Mouse (Mus musculus) liver, adult (tissue): ENCODE measurements around the gene Stra6.

Source experiments
- GATA4 ChIP-seq: IDR thresholded peaks from 2 replicates; pipeline ENCODE4 v1.6.1; 2014; ENCODE audit warnings: mild to moderate bottlenecking, low read length; ENCODE audit not compliant: insufficient replicate concordance

Gene Stra6

DNA sequence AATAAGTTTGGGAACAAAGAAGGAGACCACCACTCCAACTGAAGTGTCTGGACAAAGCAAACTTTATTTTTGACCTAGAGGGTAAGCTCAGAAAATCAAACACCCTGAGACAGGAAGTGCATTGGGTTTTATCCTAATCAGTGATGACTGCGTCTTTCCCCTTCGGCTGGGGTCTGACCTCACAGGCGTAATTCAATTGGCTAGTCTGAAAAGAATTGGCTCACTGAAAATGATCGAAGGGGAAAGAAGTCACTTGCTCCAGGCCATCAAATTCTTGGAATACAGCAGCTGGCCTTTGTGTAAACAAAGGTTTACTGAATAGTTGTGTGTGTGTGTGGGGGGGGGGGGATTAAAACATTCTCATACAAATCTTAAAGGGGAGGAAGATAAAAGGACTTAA is 62.2 kb downstream of the Stra6 start:
- no peak for TF ChIP-seq GATA4

DNA sequence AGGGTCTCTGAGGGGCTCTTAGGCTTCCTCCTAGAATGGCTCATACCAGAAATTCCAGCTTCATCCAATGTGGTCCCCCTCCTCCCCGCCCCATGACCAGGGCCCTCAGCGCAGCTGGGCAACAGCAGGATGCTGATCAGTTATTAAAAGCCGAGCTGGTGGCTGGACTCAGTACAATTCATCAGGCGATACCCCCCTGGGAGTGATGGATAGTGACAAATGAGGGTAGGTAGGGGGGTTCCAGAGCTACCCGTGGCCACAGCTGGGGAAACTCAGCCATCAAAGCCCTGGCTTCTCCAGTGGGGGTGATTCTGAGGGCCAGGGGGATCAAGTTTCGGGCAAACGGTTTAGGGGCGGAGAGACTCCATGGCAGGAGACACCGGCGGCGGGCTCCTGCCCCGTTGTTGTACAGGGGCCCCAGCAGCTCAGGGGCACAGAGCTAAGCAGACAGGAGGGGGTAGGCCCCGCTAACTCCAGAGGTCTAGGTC is 65.4 kb downstream of the Stra6 start:
- no peak for TF ChIP-seq GATA4

GRCm38 (mm10) chr9:58129508-58129907 is 65.9 kb downstream of the Stra6 start:
- TF ChIP-seq GATA4: no peak

DNA sequence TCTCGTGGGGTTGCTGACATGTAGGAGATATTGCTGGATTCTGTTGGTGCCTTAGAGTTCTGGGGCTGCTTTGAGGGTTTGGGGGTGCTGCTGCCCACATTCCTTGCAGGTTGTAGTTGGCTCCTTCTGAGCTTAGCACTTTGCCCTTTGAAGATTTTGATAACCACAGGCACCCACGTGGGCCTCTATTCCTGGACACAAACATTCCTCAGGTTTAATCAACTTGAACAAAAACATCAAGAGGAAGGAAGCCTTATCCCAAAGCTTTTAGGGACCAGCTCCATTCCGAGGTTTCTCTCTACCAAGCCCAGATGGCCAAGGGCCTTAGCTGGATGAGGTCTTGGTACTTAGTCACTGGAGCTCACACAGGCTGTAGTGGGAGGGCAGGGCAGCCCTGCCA is 67.3 kb downstream of the Stra6 start:
- TF ChIP-seq GATA4: no peak

- no peak for TF ChIP-seq GATA4
Observed at GRCm38 (mm10) chr9:58131735-58132134, 68.1 kb downstream of the Stra6 start.

DNA sequence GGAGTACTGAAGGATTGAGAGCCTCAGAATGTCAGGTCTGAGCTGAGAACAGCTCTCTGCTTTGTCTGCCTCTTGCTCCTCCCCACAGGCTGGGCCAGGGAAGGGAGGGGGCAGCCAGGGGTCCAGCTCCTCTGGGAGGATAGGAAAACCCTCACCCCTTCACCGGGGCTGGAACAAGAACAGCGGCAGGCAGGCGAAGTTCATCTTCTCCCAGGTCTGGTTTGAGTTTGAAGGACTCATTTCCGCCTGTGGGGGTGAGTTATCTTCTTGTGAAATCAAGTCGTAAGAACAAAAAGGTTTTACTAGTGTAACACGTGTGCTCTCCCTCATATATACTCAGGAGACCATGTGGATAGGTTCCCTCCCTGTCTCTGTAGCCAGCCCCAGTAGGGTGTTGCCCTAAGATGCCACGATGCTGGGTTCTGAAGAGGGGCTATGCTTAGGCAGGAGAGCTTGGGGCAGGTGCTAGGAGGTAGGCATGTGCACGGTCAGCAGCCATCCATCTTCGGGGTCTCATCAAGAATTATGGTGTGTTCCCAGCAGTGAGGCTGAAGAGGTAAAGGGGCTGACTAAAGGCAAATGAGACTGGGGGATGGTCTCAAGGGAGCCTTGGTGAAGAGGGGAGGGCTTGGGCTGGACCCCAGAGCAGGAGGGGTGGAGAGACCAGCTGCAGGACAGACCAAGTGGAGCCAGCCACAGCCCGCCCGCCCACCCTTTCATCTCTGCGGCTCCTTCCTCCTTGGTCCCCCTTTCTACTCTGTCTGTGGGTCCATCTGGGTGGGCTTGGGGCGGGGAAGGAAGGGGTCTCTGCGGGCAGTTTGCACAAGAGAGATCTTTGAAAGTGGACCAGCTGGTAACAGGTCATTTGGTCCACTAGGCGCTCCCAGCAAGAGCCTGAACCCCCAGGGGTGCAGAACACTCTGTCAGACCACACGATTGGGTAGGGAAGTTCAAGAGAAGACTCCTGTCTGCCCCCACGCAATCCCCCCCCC is 70.6 kb downstream of the Stra6 start:
- TF ChIP-seq GATA4: no peak

GRCm38 (mm10) chr9:58134906-58135305 is 71.3 kb downstream of the Stra6 start:
- no peak for TF ChIP-seq GATA4

GRCm38 (mm10) chr9:58135921-58136321 is 72.3 kb downstream of the Stra6 start:
- no peak for TF ChIP-seq GATA4

GRCm38 (mm10) chr9:58139947-58140346 is 76.4 kb downstream of the Stra6 start:
- no peak for TF ChIP-seq GATA4

GRCm38 (mm10) chr9:58143419-58143818 is 79.8 kb downstream of the Stra6 start:
- no peak for TF ChIP-seq GATA4

DNA sequence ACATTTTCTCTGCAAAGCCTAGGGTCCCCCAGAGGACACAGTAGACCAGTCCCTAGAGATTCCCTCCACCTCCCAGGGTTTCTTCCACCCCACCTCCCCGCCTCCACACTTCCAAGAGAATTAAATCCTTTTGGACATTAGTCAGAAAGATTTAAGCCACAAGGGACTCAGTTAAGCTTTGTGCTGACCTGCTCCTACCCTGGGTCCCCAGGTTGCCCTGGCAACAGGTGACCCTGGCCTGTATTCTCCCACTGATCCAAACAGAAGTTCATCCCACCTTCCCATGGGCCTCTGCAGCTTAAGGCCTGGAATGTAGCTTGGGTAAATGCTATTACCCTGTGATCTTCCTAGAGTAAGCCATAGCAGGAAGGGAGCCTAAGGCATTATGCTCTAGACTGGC is 81.1 kb downstream of the Stra6 start:
- no peak for TF ChIP-seq GATA4

DNA sequence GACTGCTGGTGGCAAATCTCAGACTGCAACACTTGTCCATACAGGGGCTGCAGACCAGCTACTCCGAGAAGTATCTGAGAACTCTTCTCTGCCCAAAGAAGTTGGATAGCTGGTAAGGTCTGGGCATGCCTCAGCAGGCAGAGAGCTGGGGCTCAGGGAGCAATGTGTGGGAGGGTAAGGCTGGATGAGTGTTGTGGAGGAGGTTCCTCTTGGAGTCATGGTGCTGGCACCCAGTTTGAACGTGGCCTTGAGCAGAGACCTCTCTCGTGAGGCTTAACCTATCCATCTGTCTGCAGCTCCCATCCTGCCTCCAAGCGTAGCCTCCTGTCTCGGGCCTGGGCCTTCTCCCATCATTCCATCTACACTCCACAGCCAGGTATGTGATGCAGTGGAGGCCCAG is 81.8 kb downstream of the Stra6 start:
- TF ChIP-seq GATA4: no peak

GRCm38 (mm10) chr9:58148806-58149205 is 85.2 kb downstream of the Stra6 start:
- TF ChIP-seq GATA4: no peak

GRCm38 (mm10) chr9:58150733-58151361 is 87.3 kb downstream of the Stra6 start:
- TF ChIP-seq GATA4: no peak

GRCm38 (mm10) chr9:58153095-58153494 is 89.5 kb downstream of the Stra6 start:
- TF ChIP-seq GATA4: no peak

- no peak for TF ChIP-seq GATA4
Observed at GRCm38 (mm10) chr9:58155366-58155765, 91.8 kb downstream of the Stra6 start.
